Mouse (Mus musculus): ENCODE data around the gene Srsf7. TPM values are rescaled to one million over a fixed set of nuclear protein-coding genes. Genes with fewer than 3 reads are reported as not detected.

Srsf7 gene
- polyA plus RNA-seq (2017; shearing (Covaris generic)), result 574 TPM

GRCm38 (mm10) chr17:80206671-80207581 is at the start of gene Srsf7, which contains the start of gene Ttc39d:
Gene Srsf7 (minus strand): TSS chr17:80207307.
Gene Ttc39d (plus strand): TSS chr17:80207460.

GRCm38 (mm10) chr17:80224326-80225116 is 17.4 kb upstream of the Srsf7 start, which contains the start of gene Gemin6:
Gene Gemin6 (plus strand): TSS chr17:80224441.

Other genes with a start within 250 kb of the Srsf7 start
- gene Hnrnpll, start 145.0 kb downstream of the Srsf7 start, polyA plus RNA-seq (2017; shearing (Covaris generic)), result 26.8 TPM
- 40.2 TPM for gene Galm, start 79.8 kb downstream of the Srsf7 start, polyA plus RNA-seq (2017; shearing (Covaris generic))
- 0.11 TPM for gene Ttc39d, start 153 bp upstream of the Srsf7 start, polyA plus RNA-seq (2017; shearing (Covaris generic))
- gene Gemin6, start 17.1 kb upstream of the Srsf7 start, polyA plus RNA-seq (2017; shearing (Covaris generic)), result 19.1 TPM
- 5.0 TPM for gene Morn2, start 82.9 kb upstream of the Srsf7 start, polyA plus RNA-seq (2017; shearing (Covaris generic))
- gene Dhx57, start 83.2 kb upstream of the Srsf7 start, polyA plus RNA-seq (2017; shearing (Covaris generic)), result 33.5 TPM
- gene Arhgef33, start 100.1 kb upstream of the Srsf7 start, polyA plus RNA-seq (2017; shearing (Covaris generic)), result not detected
- not detected for gene Gm10190, start 166.2 kb upstream of the Srsf7 start, polyA plus RNA-seq (2017; shearing (Covaris generic))